Mouse (Mus musculus): ENCODE data around the gene 1700003F12Rik.

GRCm38 (mm10) chr2:154572996-154573395, 26.1 kb downstream of the 1700003F12Rik start:
- no peak for TF ChIP-seq POLR2A (IDR thresholded peaks at IDR 0.05; ENCODE audit: extremely low read depth, insufficient read depth, low read length)
- TF ChIP-seq CTCF (IDR thresholded peaks at IDR 0.05; ENCODE audit: low read depth, low read length): no peak
